Comparison of ENCODE assay signal across 9 mouse cellular contexts in the genomic region with DNA sequence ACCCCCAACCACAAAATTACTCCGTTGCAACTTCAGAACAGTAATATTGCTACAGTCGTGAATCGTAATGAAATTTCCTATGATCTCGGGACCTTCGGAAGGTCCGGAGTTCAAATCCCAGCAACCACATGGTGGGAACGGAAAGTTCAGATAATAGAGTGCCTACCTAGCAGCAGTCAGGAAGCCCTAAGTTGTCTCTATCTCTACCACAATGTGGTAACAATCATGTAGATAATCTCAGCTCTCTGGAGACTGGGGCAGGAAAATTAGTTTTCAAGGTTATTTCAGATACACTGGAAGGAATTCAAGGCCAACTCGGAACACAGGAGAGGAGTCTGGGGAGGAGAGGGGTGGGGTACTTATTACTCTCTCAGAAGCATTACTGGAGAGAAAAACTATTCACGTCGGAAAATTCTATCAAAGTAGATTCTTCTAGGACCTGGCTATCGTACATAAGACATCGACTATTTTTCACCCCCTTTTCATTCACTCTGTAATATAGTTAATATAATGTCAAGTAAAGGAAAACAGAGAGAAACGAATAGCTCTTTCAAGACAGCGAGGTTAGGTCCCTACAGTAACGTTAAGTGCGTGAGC. TPM values are rescaled to one million over a fixed set of nuclear protein-coding genes. Genes with fewer than 3 reads are reported as not detected.
DNase-seq lines count a peak whose midpoint lies in the region; ATAC-seq and TF ChIP-seq lines count a peak whose summit lies in the region.
"Had no signal": no experiment of that assay in that cellular context is flagged by ENCODE, and none has a peak within 500 bp of the region (broad histone marks: within the 10 kb centered on the region; RNA-seq: fewer than 3 reads in every experiment).

No protein-coding gene starts in this region.

- H3K27me3 ChIP-seq in heart, embryonic 15.5 days, result no peaks in the 10 kb centered on the region; the same call in 1 of the 2 replicates
- no peaks in the 10 kb centered on the region for H3K27me3 ChIP-seq in hindbrain, embryonic 10.5 days (ENCODE audit: insufficient read depth, poor library complexity, severe bottlenecking)
- H3K27me3 ChIP-seq in midbrain, embryonic 12.5 days, result no peaks in the 10 kb centered on the region

- WGBS in heart, embryonic 15.5 days, result 29% methylated on average over 16 of the region's 16 CpGs
- WGBS in hindbrain, embryonic 10.5 days, result 40% methylated on average over 16 of the region's 16 CpGs
- 44% methylated on average over 16 of the region's 16 CpGs for WGBS in midbrain, embryonic 12.5 days

- peak overlapping the region; percentile 71 for H3K4me2 ChIP-seq in heart, embryonic 15.5 days
- H3K4me2 ChIP-seq in midbrain, embryonic 12.5 days (replicated peaks), result peak overlapping the region; percentile 46

- peak overlapping the region; percentile 91 for H3K4me3 ChIP-seq in heart, embryonic 15.5 days
- H3K4me3 ChIP-seq in bone marrow macrophage, adult 2 months (ENCODE audit: insufficient read depth, low read length), result peak overlapping the region; percentile 79
- H3K4me3 ChIP-seq in hindbrain, embryonic 10.5 days, result peak overlapping the region; percentile 98
- peak overlapping the region; percentile 99 for H3K4me3 ChIP-seq in midbrain, embryonic 12.5 days

- H3K4me1 ChIP-seq in heart, embryonic 15.5 days (replicated peaks), result peaks cover 36% of the 10 kb centered on the region
- peaks cover 23% of the 10 kb centered on the region for H3K4me1 ChIP-seq in bone marrow macrophage, adult 2 months (ENCODE audit: control insufficient read depth, insufficient read depth, low read length)
- H3K4me1 ChIP-seq in hindbrain, embryonic 10.5 days (replicated peaks), result peaks cover 17% of the 10 kb centered on the region
- peaks cover 23% of the 10 kb centered on the region for H3K4me1 ChIP-seq in midbrain, embryonic 12.5 days

- TF ChIP-seq CTCF in bone marrow macrophage, adult 2 months (IDR thresholded peaks at IDR 0.05; ENCODE audit: low read depth, low read length), result no peak

- no peaks in the 10 kb centered on the region for H3K9me3 ChIP-seq in heart, embryonic 15.5 days (replicated peaks)
- H3K9me3 ChIP-seq in hindbrain, embryonic 10.5 days, result no peaks in the 10 kb centered on the region
- H3K9me3 ChIP-seq in midbrain, embryonic 12.5 days, result no peaks in the 10 kb centered on the region

- H3K36me3 ChIP-seq in heart, embryonic 15.5 days, result no peaks in the 10 kb centered on the region
- H3K36me3 ChIP-seq in hindbrain, embryonic 10.5 days, result peaks cover 24% of the 10 kb centered on the region
- peaks cover 9% of the 10 kb centered on the region; the same call in 1 of the 2 replicates for H3K36me3 ChIP-seq in midbrain, embryonic 12.5 days

- intact Hi-C loops in heart, postnatal 36 days (cut with DNase I), result loop anchor here (5.0 kb wide), 1 partner anchor 482 kb away; no protein-coding TSS in a partner anchor

- H3K27ac ChIP-seq in heart, embryonic 15.5 days, result peak overlapping the region; percentile 98
- 0 out of 2 replicates have a peak overlapping the region, but pooled peaks have one; percentile 9 for H3K27ac ChIP-seq in bone marrow macrophage, adult 2 months (ENCODE audit: insufficient read depth, low read depth, low read length)
- peak overlapping the region; percentile 98 for H3K27ac ChIP-seq in hindbrain, embryonic 10.5 days
- H3K27ac ChIP-seq in midbrain, embryonic 12.5 days (replicated peaks), result peak overlapping the region; percentile 96

- no peak for TF ChIP-seq POLR2A in bone marrow macrophage, adult 2 months (IDR thresholded peaks at IDR 0.05; ENCODE audit: borderline replicate concordance, low read depth, low read length)

- H3K9ac ChIP-seq in heart, embryonic 15.5 days, result peak overlapping the region; percentile 99
- H3K9ac ChIP-seq in midbrain, embryonic 12.5 days (replicated peaks), result peak overlapping the region; percentile 98; the same call in 1 of the 2 replicates

- DNase-seq in heart, postnatal 36 days, result no peak
- no peak for DNase-seq in hindbrain, embryonic 10.5 days (ENCODE audit: low spot score)
- DNase-seq in embryo, embryonic 10 days (ENCODE audit: low spot score), result no peak
- no peak for DNase-seq in thymus, postnatal 0 days (ENCODE audit: low spot score)
- no peak for DNase-seq in c-Kit-positive CD71-positive TER-119-positive erythroid progenitor cells, embryonic 14.5 days (ENCODE audit: low spot score)

- no peak for ATAC-seq in heart, embryonic 15.5 days (replicated peaks; ENCODE audit: insufficient number of reproducible peaks, insufficient read depth, low FRiP score, low read depth)
- ATAC-seq in midbrain, embryonic 12.5 days (ENCODE audit: low FRiP score, low read depth), result no peak

RNA-seq across cellular contexts. Expression of gene Bnip2, which starts 0.5 kb away (rescaled TPM):
- polyA plus RNA-seq in heart, embryonic 15.5 days (2015; fragmentation: Nextera tagmentation; extraction: Ambion mirVana), result 109 and 113 TPM in 2 replicates
- 100 to 1,000 TPM in 1 of 2 experiments, 10 to 100 TPM in 1; 88.7 to 105 TPM for total RNA-seq in heart, postnatal 36 days (2021)
- polyA plus RNA-seq in bone marrow macrophage, adult 2 months (2012; ENCODE audit: insufficient read depth, insufficient read length, missing spikeins), result 194 and 196 TPM in 2 replicates
- polyA plus RNA-seq in hindbrain, embryonic 10.5 days (2016; fragmentation: Nextera tagmentation; extraction: Ambion mirVana), result 87.0 and 99.8 TPM in 2 replicates
- 114 and 117 TPM in 2 replicates for polyA plus RNA-seq in midbrain, embryonic 12.5 days (2016; fragmentation: Nextera tagmentation; extraction: Ambion mirVana)
- polyA plus RNA-seq in thymus, postnatal 0 days (2015; fragmentation: Nextera tagmentation; extraction: Ambion mirVana), result 94.6 and 95.3 TPM in 2 replicates

RNA-seq across cellular contexts. Expression of gene Gtf2a2, which starts 23.5 kb away (rescaled TPM):
- polyA plus RNA-seq in heart, embryonic 15.5 days (2015; fragmentation: Nextera tagmentation; extraction: Ambion mirVana), result 147 and 155 TPM in 2 replicates
- 10 to 100 TPM; 56.6 to 58.5 TPM for total RNA-seq in heart, postnatal 36 days (2021)
- 93.9 and 104 TPM in 2 replicates for polyA plus RNA-seq in bone marrow macrophage, adult 2 months (2012; ENCODE audit: insufficient read depth, insufficient read length, missing spikeins)
- polyA plus RNA-seq in hindbrain, embryonic 10.5 days (2016; fragmentation: Nextera tagmentation; extraction: Ambion mirVana), result 185 and 196 TPM in 2 replicates
- polyA plus RNA-seq in midbrain, embryonic 12.5 days (2016; fragmentation: Nextera tagmentation; extraction: Ambion mirVana), result 190 and 191 TPM in 2 replicates
- polyA plus RNA-seq in thymus, postnatal 0 days (2015; fragmentation: Nextera tagmentation; extraction: Ambion mirVana), result 256 and 279 TPM in 2 replicates

RNA-seq across cellular contexts. Expression of gene Gcnt3, which starts 49.1 kb away (rescaled TPM):
- 0.04 TPM in 1 of 2 replicates, not detected in the other for polyA plus RNA-seq in heart, embryonic 15.5 days (2015; fragmentation: Nextera tagmentation; extraction: Ambion mirVana)
- total RNA-seq in heart, postnatal 36 days (2021), result not detected
- polyA plus RNA-seq in bone marrow macrophage, adult 2 months (2012; ENCODE audit: insufficient read depth, insufficient read length, missing spikeins), result not detected in 2 replicates
- not detected in 2 replicates for polyA plus RNA-seq in hindbrain, embryonic 10.5 days (2016; fragmentation: Nextera tagmentation; extraction: Ambion mirVana)
- polyA plus RNA-seq in midbrain, embryonic 12.5 days (2016; fragmentation: Nextera tagmentation; extraction: Ambion mirVana), result not detected in 2 replicates
- polyA plus RNA-seq in thymus, postnatal 0 days (2015; fragmentation: Nextera tagmentation; extraction: Ambion mirVana), result 0.08 and 0.10 TPM in 2 replicates
- polyA plus RNA-seq: gonadal fat pad, adult 2 months had no signal

Comparison
In these comparisons a context has a peak if more than half of its experiments do, and no peak if none do; other contexts are left out.
1. H3K27ac ChIP-seq: peak in every context shown above with its lines; median percentile 98 in heart, embryonic 15.5 days; 98 in hindbrain, embryonic 10.5 days; 96 in midbrain, embryonic 12.5 days; 9 in bone marrow macrophage, adult 2 months.